ENCODE assay signal across 13 mouse cellular contexts in genomic region chr12:80804861-80805428, GRCm38 (mm10).
"Had no signal": no experiment of that assay in that cellular context is flagged by ENCODE, and none has a peak within 500 bp of the region (broad histone marks: within the 10 kb centered on the region; RNA-seq: fewer than 3 reads in every experiment).

No protein-coding gene starts in this region.

- ATAC-seq: midbrain, embryonic 16.5 days had no signal

- H3K4me2 ChIP-seq: limb, embryonic 13.5 days; midbrain, embryonic 12.5 days; neural tube, embryonic 13.5 days had no signal

- H3K9ac ChIP-seq: limb, embryonic 13.5 days; midbrain, embryonic 12.5 days; neural tube, embryonic 13.5 days had no signal

- H3K9me3 ChIP-seq: limb, embryonic 13.5 days; megakaryocyte, embryonic 14.5 days; midbrain, embryonic 12.5 days; neural tube, embryonic 13.5 days had no signal

- H3K27me3 ChIP-seq: limb, embryonic 13.5 days; megakaryocyte, embryonic 14.5 days; midbrain, embryonic 12.5 days; neural tube, embryonic 13.5 days had no signal

- H3K27ac ChIP-seq: limb, embryonic 13.5 days; midbrain, embryonic 12.5 days; neural tube, embryonic 13.5 days had no signal

- H3K4me3 ChIP-seq: limb, embryonic 13.5 days; megakaryocyte, embryonic 14.5 days; midbrain, embryonic 12.5 days; neural tube, embryonic 13.5 days had no signal

- H3K36me3 ChIP-seq: limb, embryonic 13.5 days; midbrain, embryonic 12.5 days; neural tube, embryonic 13.5 days had no signal

- DNase-seq: kidney, adult 8-10 months; kidney, postnatal 25 days; layer of hippocampus, adult 9-11 months; left cerebral cortex, postnatal 4 days; lung, adult 18-20 months; right cerebral cortex, postnatal 25 days; thymus, adult 18-20 months; thymus, postnatal 14 days had no signal
